Mouse (Mus musculus) MEL (cell line): ENCODE measurements around the gene Narf.

Experiments used
- CHD2 ChIP-seq: IDR thresholded peaks from 2 replicates; pipeline ENCODE4 v1.6.1; 2011; ENCODE audit warnings: low read length, improper control_type of control experiment
- CTCF ChIP-seq, 3 experiments: IDR thresholded peaks in 2 of 3; conservative IDR thresholded peaks in 1 of 3; 2 replicates each; pipeline ENCODE4 v1.5.1; 2011 to 2012; ENCODE audit warnings: low read length in 3 of 3, low read depth in 2 of 3, mild to moderate bottlenecking in 2 of 3, improper control_type of control experiment in 1 of 3, inconsistent platforms in 1 of 3, mixed read lengths in 1 of 3, moderate library complexity in 1 of 3; ENCODE audit not compliant: control insufficient read depth in 1 of 3, insufficient read depth in 1 of 3, poor library complexity in 1 of 3, severe bottlenecking in 1 of 3
- ELF1 ChIP-seq: IDR thresholded peaks from 2 replicates; pipeline ENCODE4 v1.6.1; 2014; ENCODE audit warnings: low read depth, mild to moderate bottlenecking, inconsistent platforms, low read length, improper control_type of control experiment, moderate library complexity
- EP300 ChIP-seq, 2 experiments: IDR thresholded peaks; 2 replicates each; pipeline ENCODE4 v1.6.1; 2011; ENCODE audit warnings: improper control_type of control experiment in 2 of 2, low read length in 2 of 2, low read depth in 1 of 2, mild to moderate bottlenecking in 1 of 2
- GABPA ChIP-seq: IDR thresholded peaks from 2 replicates; pipeline ENCODE4 v1.6.1; 2012; ENCODE audit warnings: low read depth, mild to moderate bottlenecking, inconsistent platforms, low read length, improper control_type of control experiment, moderate library complexity
- GATA1 ChIP-seq: IDR thresholded peaks from 2 replicates; pipeline ENCODE4 v1.6.1; 2011; ENCODE audit warnings: low read depth, low read length, improper control_type of control experiment
- HCFC1 ChIP-seq: IDR thresholded peaks from 2 replicates; pipeline ENCODE4 v1.6.1; 2012; ENCODE audit warnings: low read depth, mild to moderate bottlenecking, inconsistent platforms, low read length, improper control_type of control experiment, moderate library complexity
- MAX ChIP-seq: IDR thresholded peaks from 2 replicates; pipeline ENCODE4 v1.6.1; 2011; ENCODE audit warnings: low read length, improper control_type of control experiment
- POLR2A ChIP-seq, 2 experiments: IDR thresholded peaks; 2 replicates each; pipeline ENCODE4 v1.6.1; 2011 to 2012; ENCODE audit warnings: low read length in 2 of 2, mild to moderate bottlenecking in 2 of 2, control low read depth in 1 of 2, improper control_type of control experiment in 1 of 2, low read depth in 1 of 2, moderate library complexity in 1 of 2; ENCODE audit not compliant: control insufficient read depth in 1 of 2, insufficient read depth in 1 of 2, poor library complexity in 1 of 2
- POLR2AphosphoS5 ChIP-seq: IDR thresholded peaks from 2 replicates; pipeline ENCODE4 v1.6.1; 2012; ENCODE audit warnings: low read depth, borderline replicate concordance, mild to moderate bottlenecking, inconsistent platforms, low read length, moderate library complexity, mixed read lengths
- SIN3A ChIP-seq: IDR thresholded peaks from 2 replicates; pipeline ENCODE4 v1.6.1; 2012; ENCODE audit warnings: low read length, improper control_type of control experiment, inconsistent platforms
- TCF12 ChIP-seq: IDR thresholded peaks from 2 replicates; pipeline ENCODE4 v1.6.1; 2014; ENCODE audit warnings: low read depth, mild to moderate bottlenecking, inconsistent platforms, low read length, improper control_type of control experiment, moderate library complexity
- ZKSCAN1 ChIP-seq: IDR thresholded peaks from 2 replicates; pipeline ENCODE4 v1.6.1; 2012; ENCODE audit warnings: low read depth, mild to moderate bottlenecking, inconsistent platforms, low read length, improper control_type of control experiment, moderate library complexity

GRCm38 (mm10) chr11:121305371-121305770 lies 68.3 kb downstream of the Narf start:
- TF ChIP-seq GABPA (no peak), CHD2 (no peak), CTCF (IDR thresholded peaks at IDR 0.05 in 2 of 3, conservative IDR thresholded peaks at IDR 0.05 in 1 of 3; ENCODE audit: control insufficient read depth in 1 of 3, insufficient read depth in 1 of 3, low read depth in 2 of 3, low read length in 3 of 3, poor library complexity in 1 of 3, severe bottlenecking in 1 of 3) (no peak), ELF1 (no peak), POLR2A (IDR thresholded peaks at IDR 0.05; ENCODE audit: control insufficient read depth in 1 of 2, insufficient read depth in 1 of 2, low read depth in 1 of 2, low read length in 2 of 2, poor library complexity in 1 of 2) (no peak), GATA1 (no peak), MAX (no peak), SIN3A (no peak), HCFC1 (no peak), TCF12 (no peak), ZKSCAN1 (no peak), EP300 (IDR thresholded peaks at IDR 0.05; ENCODE audit: low read depth in 1 of 2, low read length in 2 of 2) (no peak), POLR2AphosphoS5 (no peak)
